Mouse (Mus musculus) heart, postnatal 36 days (tissue): ENCODE measurements around the gene Gm21885. TPM values are rescaled to one million over a fixed set of nuclear protein-coding genes. Genes with fewer than 3 reads are reported as not detected.
A peak's percentile ranks its signal among the peaks of the same experiment; 100 is the strongest.
"Not testable (repeated sequence)": the region's sequence is repeated elsewhere in the genome, so short reads cannot be mapped to it uniquely, and the experiment has no call there.

Source experiments
- DNase-seq, 2 experiments: peaks; one replicate each; pipeline ENCODE4 v3.0.0; 2021 to 2022
- intact Hi-C: fragments of 180-260 bp; cut with DNase I; formaldehyde crosslinking; loops from one replicate; pipeline ENCODE4 v1.15.1; 2025
- total RNA-seq, 2 experiments: library from RNA; stranded (reverse); gene quantifications; 2 replicates each; pipeline ENCODE4 v1.2.3; 2021

Gene Gm21885
- total RNA-seq, 2 experiments from 2014 or later, result 0.42 TPM; not detected in 1

- DNase-seq, intact Hi-C loops: not testable (repeated sequence)
These were observed 15.5 kb upstream of the Gm21885 start for GRCm38 (mm10) chr11:94266155-94266554.

DNA sequence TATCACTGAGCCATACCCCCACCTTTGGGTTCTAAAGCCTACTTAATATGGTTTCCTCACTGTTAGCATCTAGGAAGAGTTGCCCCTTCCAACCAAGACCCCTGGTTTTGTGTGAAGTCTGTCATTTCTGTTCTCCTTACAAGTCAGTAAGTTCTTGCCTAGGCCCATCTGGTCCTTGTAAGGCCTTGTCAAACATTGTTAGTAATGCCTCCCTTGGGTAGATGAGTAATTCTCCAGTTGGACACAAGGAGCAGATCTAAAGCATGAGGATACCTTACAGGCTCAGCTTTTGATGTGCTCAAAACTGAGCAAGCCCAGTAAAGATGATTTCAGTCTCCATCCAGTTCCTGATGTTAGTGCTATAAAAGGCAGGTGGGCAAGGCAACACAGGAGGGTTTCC is 12.9 kb upstream of the Gm21885 start:
- no peak for DNase-seq
- intact Hi-C loops, result no loop called here

- no peak for DNase-seq
- intact Hi-C loops, result no loop called here
These were observed 11.8 kb upstream of the Gm21885 start for GRCm38 (mm10) chr11:94269906-94270305.

- intact Hi-C loops, result no loop called here
These were observed 10.7 kb upstream of the Gm21885 start for GRCm38 (mm10) chr11:94271015-94271414.

GRCm38 (mm10) chr11:94272960-94273927 is 8.4 kb upstream of the Gm21885 start:
- intact Hi-C loops, result no loop called here
- no peak for DNase-seq

More at GRCm38 (mm10) chr11:94271015-94271414, 10.7 kb upstream of the Gm21885 start:
- no peak for DNase-seq

DNA sequence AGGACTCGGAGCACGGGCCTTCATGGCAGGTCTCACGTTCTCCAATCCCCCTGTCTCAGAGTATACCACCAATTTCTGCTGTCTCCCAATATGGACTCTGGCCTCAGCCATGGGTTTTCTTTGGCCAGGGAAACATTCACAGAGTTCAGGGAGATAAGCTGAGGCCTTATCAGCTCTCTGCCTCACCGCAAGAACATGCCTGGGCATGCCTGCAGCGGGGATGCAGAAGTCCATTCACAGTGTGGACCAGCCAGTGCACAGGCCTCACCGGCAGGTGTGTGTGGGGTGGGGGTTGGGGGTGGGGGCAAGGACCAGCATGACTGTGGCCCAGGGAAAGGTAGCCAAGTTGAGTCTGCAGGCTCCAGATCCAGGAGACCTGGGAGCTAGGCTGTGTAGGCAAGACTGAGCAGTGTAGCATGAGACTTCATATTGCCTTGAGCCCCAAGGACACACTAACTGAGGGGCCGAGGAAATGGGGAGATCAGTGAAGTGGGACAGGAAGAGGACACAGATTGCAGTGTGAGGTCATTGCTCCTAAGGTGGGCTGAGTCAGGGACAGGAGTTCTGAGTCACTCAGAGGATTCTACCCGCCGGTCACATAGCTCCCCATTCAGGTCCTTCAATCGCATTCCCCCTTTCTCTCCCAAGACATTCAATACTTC is 7.3 kb upstream of the Gm21885 start:
- intact Hi-C loops, result no loop called here
- no peak for DNase-seq

GRCm38 (mm10) chr11:94275226-94275625 is 6.4 kb upstream of the Gm21885 start:
- intact Hi-C loops, result no loop called here
- DNase-seq, result no peak

- intact Hi-C loops, result loop anchor here (2.0 kb wide), 1 partner anchor 147 kb away; no protein-coding TSS in a partner anchor
- DNase-seq, result no peak
These were observed 6.0 kb upstream of the Gm21885 start for GRCm38 (mm10) chr11:94275686-94276085.

DNA sequence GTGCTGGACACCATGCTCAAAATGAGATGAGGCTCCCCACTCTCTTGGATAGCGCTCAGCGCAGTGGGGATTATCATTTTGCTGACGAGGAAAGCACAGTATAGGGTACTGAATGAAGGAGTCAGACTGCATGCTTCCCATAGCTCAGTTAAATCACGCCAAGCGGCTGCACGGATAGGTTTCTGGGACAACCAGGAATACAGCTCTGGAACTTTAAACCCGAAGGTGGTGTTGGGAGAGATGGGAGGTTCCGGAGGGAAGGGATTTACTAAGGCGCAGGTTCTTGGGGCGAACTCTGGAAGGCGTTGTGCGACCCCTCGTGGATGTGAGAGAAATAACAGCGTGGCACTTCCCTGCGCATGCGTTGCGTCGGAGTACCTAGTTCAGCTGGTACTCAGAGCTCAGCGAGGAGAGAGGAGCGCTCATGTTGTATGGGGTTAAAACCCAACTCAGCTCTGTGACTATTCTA is 4.8 kb upstream of the Gm21885 start:
- intact Hi-C loops, result loop anchor here (1.0 to 2.0 kb wide), 2 partner anchors 41 to 148 kb away; no protein-coding TSS in a partner anchor
- peak; percentile 88 to 89 for DNase-seq

DNA sequence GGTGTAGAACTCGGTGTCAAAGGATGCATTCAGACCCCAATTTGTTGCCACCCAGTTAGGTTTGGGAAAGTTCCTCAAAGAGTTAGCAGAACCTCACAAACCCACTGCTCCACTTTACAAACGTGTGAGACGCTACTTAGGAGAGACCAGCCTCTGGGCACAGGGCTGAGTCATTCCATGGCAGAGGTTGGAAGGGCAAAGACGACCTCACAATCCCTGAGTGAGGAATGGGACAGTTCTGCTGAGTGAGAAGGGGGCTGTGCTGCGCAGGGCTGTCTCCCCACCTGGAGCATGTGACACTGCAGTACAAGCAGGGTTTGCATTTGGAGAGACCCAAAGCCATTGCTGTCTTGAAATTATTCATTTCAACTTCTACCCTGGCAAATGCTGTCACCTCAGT is 618 bp downstream of the Gm21885 start:
- intact Hi-C loops, result no loop called here
- no peak for DNase-seq

- intact Hi-C loops, result no loop called here
- no peak for DNase-seq
These were observed 1.9 kb downstream of the Gm21885 start for GRCm38 (mm10) chr11:94283536-94284099.

DNA sequence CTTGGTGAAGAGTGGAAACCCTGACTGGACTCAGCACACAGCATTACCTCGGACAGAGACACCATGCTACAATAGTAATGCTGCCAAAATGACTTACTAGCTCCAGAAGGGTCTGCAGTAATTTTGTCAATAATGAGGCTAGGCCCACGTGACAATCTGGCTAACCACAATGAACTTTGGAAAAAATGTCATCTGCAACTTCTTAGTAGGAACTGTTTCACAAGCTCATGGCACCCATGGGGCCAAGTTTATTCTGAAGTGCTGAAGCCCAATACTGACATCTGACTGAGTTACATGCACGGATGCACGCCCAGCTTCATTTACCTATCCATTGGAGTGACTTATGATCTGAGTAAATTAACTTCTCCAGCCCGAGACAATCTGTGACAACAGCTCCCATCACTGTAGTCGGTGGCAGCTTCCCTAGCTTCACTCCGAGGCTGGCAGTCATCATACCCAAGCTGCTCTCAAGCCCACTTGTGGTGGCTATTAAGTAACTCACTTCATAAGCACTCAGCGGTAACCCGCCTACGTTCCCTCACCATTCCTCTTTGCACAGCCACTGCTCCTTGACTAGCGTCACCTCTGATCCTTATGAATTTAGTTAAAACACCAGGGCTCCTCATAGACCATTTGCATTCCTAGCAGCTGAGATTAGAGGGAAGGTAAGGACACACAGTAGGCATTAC is 4.4 kb downstream of the Gm21885 start:
- intact Hi-C loops, result no loop called here
- DNase-seq, result no peak

DNA sequence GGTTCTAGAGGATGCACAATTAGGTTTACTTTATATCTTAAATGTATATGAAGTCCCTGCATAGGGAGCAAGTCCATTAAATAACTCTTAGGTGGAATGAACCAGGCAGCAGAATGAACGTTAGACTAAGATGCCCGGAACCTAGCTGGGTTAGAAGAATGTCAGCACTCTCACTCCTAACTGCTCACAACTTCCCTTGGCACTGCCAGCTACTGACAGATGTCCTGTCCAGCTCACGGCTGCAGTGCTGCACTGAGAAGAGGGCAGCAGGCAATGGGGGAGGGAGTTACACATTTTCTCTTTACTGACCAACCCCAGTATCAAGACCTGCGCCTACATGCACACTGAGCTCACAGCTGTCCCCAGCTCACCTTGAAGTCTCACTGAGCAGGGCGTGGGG is 5.4 kb downstream of the Gm21885 start:
- intact Hi-C loops, result no loop called here
- no peak for DNase-seq

DNA sequence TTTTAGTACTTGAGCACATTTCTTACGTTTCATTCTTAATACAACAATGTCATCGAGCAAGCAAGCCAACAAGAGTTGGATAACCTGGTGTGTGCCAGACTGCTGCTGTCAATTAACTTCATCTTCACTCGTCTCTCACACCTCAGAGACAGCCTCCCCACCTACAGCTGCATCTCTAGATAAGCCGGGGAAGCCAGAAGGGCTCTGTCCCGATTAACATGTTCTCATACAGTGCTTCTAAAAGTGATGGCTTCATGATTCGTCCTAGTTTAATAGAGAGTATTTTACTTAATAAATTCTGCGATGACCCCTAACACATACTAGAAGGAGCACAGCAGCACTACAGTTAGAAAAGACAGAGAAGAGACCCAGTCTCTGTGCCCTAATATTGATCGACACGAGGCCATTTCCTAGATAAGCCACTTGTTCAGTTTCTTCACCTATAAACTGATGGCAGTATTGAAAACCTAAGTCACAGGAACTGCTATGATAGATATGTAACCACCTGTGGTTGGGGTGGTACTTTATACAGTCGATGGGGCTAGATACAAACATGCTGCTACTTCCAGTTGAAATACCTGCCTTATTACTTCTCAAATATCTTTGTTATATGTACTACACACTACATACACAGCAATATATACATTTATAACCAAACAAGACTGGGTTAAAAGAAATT is 8.5 kb downstream of the Gm21885 start:
- DNase-seq, result no peak
- intact Hi-C loops, result no loop called here

GRCm38 (mm10) chr11:94294996-94295845 is 13.5 kb downstream of the Gm21885 start:
- DNase-seq, result no peak
- intact Hi-C loops, result no loop called here

DNA sequence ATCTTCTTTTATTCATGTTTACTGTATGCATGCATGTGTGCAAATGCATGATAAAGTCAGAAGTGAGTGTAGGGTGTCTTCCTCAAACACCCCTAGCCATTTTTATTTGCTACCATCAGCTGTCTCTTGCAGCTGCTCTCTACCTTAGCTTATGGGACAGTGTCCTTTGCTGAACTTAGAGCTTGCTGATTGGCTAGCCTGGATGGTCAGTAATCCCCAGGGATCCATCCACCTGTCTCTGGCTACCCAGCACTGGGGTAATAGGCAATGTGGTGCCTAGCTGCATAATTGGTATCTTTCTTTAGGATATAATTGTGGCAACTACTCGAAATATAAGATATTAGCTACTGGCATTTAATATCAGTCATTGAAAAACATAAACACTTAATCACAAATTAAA is 31.1 kb downstream of the Gm21885 start:
- intact Hi-C loops, result no loop called here
- DNase-seq, result no peak

GRCm38 (mm10) chr11:94314098-94314652 is 32.5 kb downstream of the Gm21885 start:
- intact Hi-C loops, result no loop called here
- DNase-seq, result no peak

- intact Hi-C loops, result no loop called here
- no peak for DNase-seq
These were observed 33.6 kb downstream of the Gm21885 start for GRCm38 (mm10) chr11:94315308-94315707.

DNA sequence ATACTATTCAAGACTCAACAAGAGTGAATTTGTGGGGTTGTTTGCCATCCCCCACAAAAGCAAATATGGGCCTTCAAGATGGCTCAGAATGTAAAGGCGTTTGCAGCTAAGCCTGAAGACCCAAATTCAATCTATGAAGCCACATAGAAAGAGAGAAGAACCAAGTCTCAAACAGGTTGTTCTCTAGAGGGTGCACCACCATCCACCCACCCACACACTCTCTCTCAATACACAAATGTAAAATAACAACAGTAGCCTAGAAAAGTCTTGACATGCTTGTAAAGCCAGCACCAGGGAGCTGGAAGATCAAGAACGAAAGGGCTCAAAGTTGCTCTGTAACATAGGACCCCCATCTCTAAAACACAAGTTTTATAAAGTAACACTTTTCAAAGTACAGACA is 34.9 kb downstream of the Gm21885 start:
- intact Hi-C loops, result no loop called here
- DNase-seq, result no peak
